Mouse (Mus musculus) megakaryocyte, embryonic 14.5 days (primary cell): ENCODE data around the gene Exoc2.

Experiments used
- FLI1 ChIP-seq: IDR thresholded peaks from 2 replicates; pipeline ENCODE4 v1.6.1; 2012; ENCODE audit warnings: low read length, inconsistent platforms, mixed read lengths
- GATA1 ChIP-seq: IDR thresholded peaks from 3 replicates; pipeline ENCODE4 v1.6.1; 2012; ENCODE audit warnings: mixed read lengths, low read length, inconsistent platforms, borderline replicate concordance

GRCm38 (mm10) chr13:30968311-30968710, 5.6 kb downstream of the Exoc2 start:
- no peak for TF ChIP-seq GATA1
- no peak for TF ChIP-seq FLI1
